Mouse (Mus musculus) embryonic facial prominence, embryonic 14.5 days (tissue): Measurements from ENCODE around the gene Tcl1b4. TPM values are rescaled to one million over a fixed set of nuclear protein-coding genes. Genes with fewer than 3 reads are reported as not detected.
"Not testable (repeated sequence)": the region's sequence is repeated elsewhere in the genome, so short reads cannot be mapped to it uniquely, and the experiment has no call there.

ENCODE experiments used
- ATAC-seq: fragments of 200-750 bp; cut with Nextera tagmentation; 2 replicates; pipeline ENCODE4 v1.8.0; 2017; ENCODE audit warnings: low read depth, moderate number of reproducible peaks, moderate TSS enrichment
- DNase-seq: peaks from one replicate; pipeline ENCODE4 v3.0.0-alpha.2; 2015; ENCODE audit warnings: low spot score
- H3K27ac ChIP-seq: fragments of 300-500 bp; sonication (generic); replicated peaks from 2 replicates; pipeline ENCODE4 v1.5.1; 2014; ENCODE audit warnings: low read depth, mild to moderate bottlenecking, low read length, moderate library complexity
- H3K27me3 ChIP-seq: fragments of 300-500 bp; sonication (generic); replicated peaks from 2 replicates; pipeline ENCODE4 v1.6.1; 2014; ENCODE audit warnings: low read length; ENCODE audit not compliant: control insufficient read depth, insufficient read depth
- H3K36me3 ChIP-seq: fragments of 300-500 bp; sonication (generic); 2 replicates; pipeline ENCODE4 v1.6.1; 2014; ENCODE audit warnings: low read length, mixed read lengths; ENCODE audit not compliant: control insufficient read depth, insufficient read depth
- H3K4me1 ChIP-seq: fragments of 300-500 bp; sonication (generic); 2 replicates; pipeline ENCODE4 v1.6.1; 2014; ENCODE audit warnings: antibody characterized with exemption, low read length; ENCODE audit not compliant: control insufficient read depth, insufficient read depth
- H3K4me2 ChIP-seq: fragments of 300-500 bp; sonication (generic); 2 replicates; pipeline ENCODE4 v1.6.1; 2014; ENCODE audit warnings: low read depth, mild to moderate bottlenecking, low read length, moderate library complexity, mixed read lengths
- H3K4me3 ChIP-seq: fragments of 300-500 bp; sonication (generic); 2 replicates; pipeline ENCODE4 v1.5.1; 2014; ENCODE audit warnings: low read depth, mild to moderate bottlenecking, low read length
- H3K9ac ChIP-seq: fragments of 300-500 bp; sonication (generic); 2 replicates; pipeline ENCODE4 v1.6.1; 2014; ENCODE audit warnings: low read depth, mild to moderate bottlenecking, low read length, moderate library complexity, mixed read lengths
- H3K9me3 ChIP-seq: fragments of 300-500 bp; sonication (generic); 2 replicates; pipeline ENCODE4 v1.6.1; 2016; ENCODE audit warnings: low read length; ENCODE audit not compliant: control insufficient read depth
- WGBS: fragments of 180-500 bp; shearing (Covaris S2); extraction: QIAGEN DNeasy Blood & Tissue Kit; methylation state at CpG from one replicate; pipeline ENCODE4 v1.1.7; 2014; 5-methylcytosine and 5-hydroxymethylcytosine counted together
- polyA plus RNA-seq: library from polyadenylated mRNA; unstranded; fragments of >200 nt; fragmentation: Nextera tagmentation; extraction: Ambion mirVana; gene quantifications from 2 replicates; pipeline ENCODE4 v1.2.1, GENCODE M21; 2014

The Tcl1b4 gene
- polyA plus RNA-seq, 1 experiment from 2014 or later: not detected

DNA sequence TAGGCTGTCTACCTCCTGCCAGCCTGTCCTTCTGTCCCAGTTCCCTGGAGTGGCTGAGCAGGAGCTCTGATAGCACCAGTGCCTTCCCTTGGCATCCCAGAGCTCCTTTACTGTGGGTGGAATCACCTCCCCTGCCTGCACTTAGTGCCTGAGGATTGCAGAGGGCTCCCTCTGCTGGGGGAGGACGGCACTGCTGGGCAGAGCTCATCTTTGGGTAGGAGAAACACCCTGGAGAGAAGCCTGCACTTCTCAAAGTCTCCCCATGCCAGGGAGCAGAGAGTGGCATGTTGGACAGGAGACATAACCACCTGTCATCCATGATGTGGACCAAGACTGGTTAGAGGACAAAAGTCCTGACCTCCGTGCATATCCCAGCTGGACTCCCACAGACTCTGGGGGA lies 12.8 kb upstream of the Tcl1b4 start:
- H3K27me3 ChIP-seq, H3K9me3 ChIP-seq, H3K27ac ChIP-seq, H3K9ac ChIP-seq, H3K4me3 ChIP-seq, DNase-seq, ATAC-seq, H3K4me1 ChIP-seq, H3K4me2 ChIP-seq, H3K36me3 ChIP-seq: not testable (repeated sequence)
- 39% methylated on average over 2 of the region's 2 CpGs for WGBS

DNA sequence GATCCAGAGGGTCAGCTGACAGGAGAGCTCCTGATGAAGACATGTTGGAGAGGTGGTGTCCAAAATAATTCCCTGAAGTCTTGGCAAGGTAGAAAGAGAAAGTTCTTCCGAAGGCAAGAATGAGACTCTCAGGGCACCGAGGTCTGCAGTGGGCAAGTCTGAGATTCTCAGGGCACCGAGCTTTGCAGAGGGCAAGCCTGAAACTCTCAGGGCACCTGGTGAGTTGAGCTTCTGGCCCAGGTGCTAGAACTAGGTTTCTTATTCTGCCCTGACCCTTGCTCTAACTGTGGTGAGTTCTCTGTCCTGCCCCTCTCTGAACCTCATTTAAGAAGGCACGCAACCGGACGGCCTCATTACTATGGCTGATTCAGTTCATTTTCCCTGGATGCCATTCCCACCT lies 11.0 kb upstream of the Tcl1b4 start, which contains the start of gene Tcl1b3:
Gene Tcl1b3 (plus strand): TSS at position 301 of the 400 bp plus-strand sequence.
- H3K36me3 ChIP-seq, H3K4me3 ChIP-seq, DNase-seq, H3K27me3 ChIP-seq, H3K4me1 ChIP-seq, H3K4me2 ChIP-seq, H3K9me3 ChIP-seq, H3K9ac ChIP-seq, H3K27ac ChIP-seq, ATAC-seq: not testable (repeated sequence)
- 94% methylated on average over 6 of the region's 6 CpGs for WGBS

DNA sequence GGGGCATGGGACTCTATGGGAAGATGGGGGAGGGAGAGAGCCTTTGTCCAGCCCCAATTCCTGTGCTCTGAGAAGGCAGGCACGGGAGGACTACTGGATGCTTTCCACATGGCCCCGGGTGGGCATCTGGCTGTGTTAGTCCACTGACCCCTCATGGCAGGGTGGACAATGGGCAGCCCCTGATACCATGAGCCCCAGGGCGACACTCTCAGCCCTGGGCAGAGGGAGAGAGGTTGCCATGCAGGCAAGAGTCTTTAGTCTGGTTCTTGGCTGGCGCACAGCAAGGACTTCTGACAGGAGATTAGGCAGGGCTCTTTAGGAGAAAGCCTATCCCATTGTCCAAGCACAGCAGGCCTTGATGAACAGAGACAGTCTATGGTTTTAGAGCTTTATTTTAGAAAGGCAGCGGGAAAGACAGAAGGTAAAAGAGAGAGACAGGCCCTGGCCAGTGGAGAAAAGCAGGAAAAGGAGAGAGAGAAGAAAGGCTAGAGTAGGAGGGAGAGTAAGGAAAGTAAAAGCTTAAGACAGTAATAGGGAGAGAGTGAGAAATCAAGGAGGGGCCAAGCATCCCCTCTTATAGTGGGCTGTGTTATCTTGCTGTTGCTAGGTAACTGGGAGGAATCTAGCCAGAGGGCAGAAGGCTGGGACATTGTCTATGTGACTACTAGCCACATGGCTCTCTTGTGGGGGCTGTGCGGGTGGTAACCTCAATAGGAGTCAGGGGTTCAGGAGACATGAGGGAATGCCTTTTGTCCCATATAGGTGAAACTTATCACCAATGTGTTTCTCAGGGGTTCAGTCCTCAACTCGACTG lies 1.9 kb upstream of the Tcl1b4 start:
- not testable (repeated sequence) for H3K36me3 ChIP-seq, DNase-seq, H3K27ac ChIP-seq, H3K4me2 ChIP-seq, H3K9me3 ChIP-seq, H3K27me3 ChIP-seq, H3K4me1 ChIP-seq, ATAC-seq, H3K4me3 ChIP-seq, H3K9ac ChIP-seq
- 44% methylated on average over 7 of the region's 7 CpGs for WGBS

DNA sequence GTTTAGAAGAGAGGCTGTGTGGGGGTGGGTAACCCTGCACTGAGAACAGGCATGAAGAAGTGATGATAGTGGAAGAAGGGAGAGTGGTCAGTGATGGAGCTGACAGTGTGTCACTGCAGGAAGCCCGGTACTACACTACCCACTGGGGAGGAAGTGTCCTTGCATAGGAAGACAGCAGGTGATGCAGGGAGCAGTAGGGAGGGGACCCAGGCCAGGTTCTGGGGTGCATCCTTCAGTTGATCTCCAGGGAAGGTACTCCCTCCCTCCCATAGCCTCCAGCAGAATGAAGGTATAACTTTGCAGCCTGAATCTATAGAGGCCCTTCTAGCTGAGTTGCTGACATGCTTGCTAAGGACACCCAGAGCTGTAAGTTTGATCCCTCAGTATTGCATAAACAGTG lies 5.3 kb downstream of the Tcl1b4 start:
- Histone ChIP-seq H3K27me3 (no peaks in the 10 kb centered on the region), H3K4me2 (no peak overlapping the region), H3K36me3 (no peaks in the 10 kb centered on the region), H3K9me3 (no peaks in the 10 kb centered on the region), H3K4me3 (no peak overlapping the region), H3K27ac (no peak overlapping the region), H3K4me1 (no peaks in the 10 kb centered on the region), H3K9ac (no peak overlapping the region)
- ATAC-seq: no peak
- WGBS: 60% methylated on average over 1 of the region's 1 CpGs
- DNase-seq: no peak

DNA sequence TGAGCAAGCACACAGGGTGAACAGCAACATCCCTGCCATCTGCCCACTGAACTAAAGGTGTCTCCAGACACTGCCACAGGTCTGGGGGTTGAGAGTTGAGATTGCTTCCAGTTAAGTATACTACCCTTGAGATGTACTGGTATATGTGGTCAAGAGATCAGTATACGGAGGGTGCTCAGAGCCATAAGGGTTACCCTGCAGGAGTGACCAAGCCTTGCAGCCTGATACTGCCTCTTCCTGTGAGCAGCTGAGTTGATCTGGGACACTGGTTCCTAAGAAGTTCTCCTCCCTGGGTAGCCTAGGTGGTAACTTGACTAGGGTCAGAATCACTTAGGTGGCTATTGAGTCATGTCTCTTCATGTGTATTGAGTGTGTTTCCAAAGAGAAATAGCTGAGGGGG lies 6.7 kb downstream of the Tcl1b4 start:
- no peaks in the 10 kb centered on the region for H3K9me3 ChIP-seq
- H3K27me3 ChIP-seq: no peaks in the 10 kb centered on the region
- ATAC-seq (no peak), DNase-seq (no peak)
- no peak overlapping the region for H3K4me2 ChIP-seq
- no peak overlapping the region for H3K9ac ChIP-seq
- H3K4me1 ChIP-seq: no peaks in the 10 kb centered on the region
- no peaks in the 10 kb centered on the region for H3K36me3 ChIP-seq
- H3K4me3 ChIP-seq: no peak overlapping the region
- no peak overlapping the region for H3K27ac ChIP-seq
- WGBS: 86% methylated on average over 1 of the region's 1 CpGs

DNA sequence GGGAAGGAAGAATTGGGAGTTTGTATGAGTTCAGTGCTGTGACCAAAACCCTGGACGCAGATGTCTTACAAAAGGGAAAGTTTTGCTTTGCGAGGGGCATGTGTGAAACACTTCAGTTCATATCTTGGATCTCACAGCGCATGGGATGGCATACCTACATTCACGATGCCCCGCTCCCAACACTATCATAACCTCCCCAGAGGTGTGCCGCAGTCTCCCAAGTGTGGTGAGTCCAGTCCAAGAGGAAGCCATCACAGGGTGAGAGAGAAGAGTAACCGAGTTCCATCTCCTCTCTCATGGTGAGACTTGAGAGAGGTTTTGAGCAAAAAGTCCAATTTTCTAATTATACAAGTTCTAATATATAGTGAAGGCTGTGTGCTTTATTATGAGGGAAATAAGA lies 7.5 kb downstream of the Tcl1b4 start:
- H3K4me3 ChIP-seq: no peak overlapping the region
- ATAC-seq (no peak), DNase-seq (no peak)
- no peaks in the 10 kb centered on the region for H3K4me1 ChIP-seq
- H3K9me3 ChIP-seq: no peaks in the 10 kb centered on the region
- no peak overlapping the region for H3K27ac ChIP-seq
- H3K27me3 ChIP-seq: no peaks in the 10 kb centered on the region
- no peaks in the 10 kb centered on the region for H3K36me3 ChIP-seq
- no peak overlapping the region for H3K4me2 ChIP-seq
- 90% methylated on average over 7 of the region's 7 CpGs for WGBS
- H3K9ac ChIP-seq: no peak overlapping the region

DNA sequence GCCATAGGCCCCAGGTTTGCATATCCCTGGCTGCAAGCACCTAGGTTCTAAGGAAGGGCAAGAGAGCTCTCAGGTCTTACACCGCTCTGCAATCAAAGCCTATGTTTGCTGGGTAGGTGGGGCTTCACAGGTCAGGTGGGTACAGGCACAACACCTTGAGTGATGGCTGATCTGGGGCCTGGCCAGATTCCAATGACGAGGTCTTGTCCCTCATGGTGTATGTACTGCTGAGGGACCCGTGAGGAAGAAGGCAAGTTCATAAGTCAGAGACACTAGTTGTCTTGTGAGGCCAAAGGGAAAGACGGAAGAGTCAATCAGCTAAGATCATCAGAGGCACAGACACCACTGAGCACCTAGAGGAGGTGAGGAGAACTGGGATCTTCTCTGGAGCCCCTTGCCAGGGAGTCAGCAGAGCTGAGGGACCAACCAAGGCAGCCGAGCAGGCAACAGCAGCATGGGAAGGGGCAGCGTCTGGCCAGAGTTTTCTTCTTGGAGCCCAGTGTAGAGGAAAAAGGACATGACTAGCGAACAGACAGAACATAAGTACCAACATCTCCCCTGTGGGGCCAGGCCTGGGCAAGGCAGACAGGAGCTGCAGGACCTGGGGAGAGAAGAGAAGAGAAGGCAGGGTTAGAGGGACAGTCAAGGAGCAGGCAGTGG lies 15.5 kb downstream of the Tcl1b4 start:
- H3K27ac ChIP-seq: no peak overlapping the region
- H3K4me2 ChIP-seq: no peak overlapping the region
- H3K9me3 ChIP-seq: no peaks in the 10 kb centered on the region
- H3K27me3 ChIP-seq: no peaks in the 10 kb centered on the region
- DNase-seq: no peak
- H3K36me3 ChIP-seq: no peaks in the 10 kb centered on the region
- H3K9ac ChIP-seq: no peak overlapping the region
- no peak for ATAC-seq
- no peak overlapping the region for H3K4me3 ChIP-seq
- H3K4me1 ChIP-seq: no peaks in the 10 kb centered on the region
- WGBS: 86% methylated on average over 7 of the region's 7 CpGs

DNA sequence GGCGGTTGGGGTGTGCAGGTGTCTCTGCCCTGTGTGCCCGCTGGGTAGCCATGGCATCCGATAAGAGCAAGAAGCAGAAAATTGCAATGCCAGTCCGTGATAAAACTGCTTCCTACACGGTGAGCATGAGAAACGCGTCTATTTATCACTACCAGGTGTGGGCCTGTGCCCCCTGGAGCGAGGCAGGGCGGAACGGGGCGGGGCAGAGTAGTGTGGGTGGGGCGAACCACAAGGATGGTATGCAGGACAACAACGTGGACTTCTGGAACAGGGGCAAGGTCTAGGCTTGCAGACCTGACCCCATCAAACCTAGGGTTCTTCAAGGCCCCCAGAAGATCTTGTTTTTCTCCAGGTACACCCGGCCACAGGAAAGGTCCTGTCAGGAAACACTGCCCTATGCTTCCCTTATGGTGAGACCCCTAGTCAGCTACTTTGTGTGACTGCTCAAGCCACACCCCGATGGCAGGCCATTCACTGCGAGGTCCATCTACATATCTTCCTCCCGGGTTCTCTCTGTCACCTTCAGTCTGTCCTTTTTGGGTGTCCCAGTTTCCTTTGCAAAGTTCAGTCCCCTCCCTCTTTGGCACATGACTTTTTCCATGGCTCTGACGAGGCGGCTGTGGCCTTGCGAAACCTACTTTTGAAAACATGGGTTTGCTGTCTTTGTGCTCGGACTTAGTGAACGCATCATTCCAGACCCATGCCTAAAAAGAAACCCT lies 21.0 kb downstream of the Tcl1b4 start, which contains the start of gene Tcl1:
Gene Tcl1 (minus strand): TSS at position 193 of the 719 bp plus-strand sequence.
- Histone ChIP-seq H3K27me3 (no peaks in the 10 kb centered on the region), H3K36me3 (no peaks in the 10 kb centered on the region), H3K9me3 (no peaks in the 10 kb centered on the region), H3K27ac (no peak within 1 kb of the TSS), H3K9ac (no peak within 1 kb of the TSS), H3K4me2 (no peak within 1 kb of the TSS), H3K4me1 (no peaks in the 10 kb centered on the region), H3K4me3 (no peak within 1 kb of the TSS)
- ATAC-seq (no peak), DNase-seq (no peak)
- 91% methylated on average over 22 of the region's 22 CpGs for WGBS
